In the genomic region with DNA sequence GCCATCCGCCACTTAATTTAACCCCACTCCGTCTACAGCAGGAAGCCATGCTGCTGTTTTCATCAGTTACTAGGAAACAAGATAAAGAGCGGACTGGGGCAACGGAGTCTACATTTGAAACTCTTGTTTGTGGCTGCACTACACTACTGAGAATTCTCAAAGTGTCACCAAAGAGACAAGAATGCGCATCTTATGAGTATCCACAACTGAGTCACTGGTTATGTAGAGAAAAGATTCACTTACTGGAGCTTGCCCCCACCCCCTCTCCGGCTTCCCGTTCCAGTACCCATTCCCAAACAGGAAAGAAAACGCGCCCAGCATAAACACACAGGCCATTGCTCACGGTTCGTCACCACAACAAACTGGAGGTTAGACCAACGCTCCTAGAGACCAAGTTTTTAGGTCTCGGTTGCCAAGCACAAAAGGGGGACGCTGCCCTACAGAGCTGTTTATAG, we compare ENCODE assay signal across 9 mouse cellular contexts. TPM values are rescaled to one million over a fixed set of nuclear protein-coding genes. Genes with fewer than 3 reads are reported as not detected.
DNase-seq lines count a peak whose midpoint lies in the region; ATAC-seq and TF ChIP-seq lines count a peak whose summit lies in the region.
"Had no signal": no experiment of that assay in that cellular context is flagged by ENCODE, and none has a peak within 500 bp of the region (broad histone marks: within the 10 kb centered on the region; RNA-seq: fewer than 3 reads in every experiment).

No protein-coding gene starts in this region.

- peak overlapping the region; percentile 96 for H3K4me3 ChIP-seq in gastrocnemius, adult 2 months
- H3K4me3 ChIP-seq in embryonic facial prominence, embryonic 13.5 days: peak overlapping the region; percentile 94
- H3K4me3 ChIP-seq in limb, embryonic 10.5 days: peak overlapping the region; percentile 98
- peak overlapping the region; percentile 96 for H3K4me3 ChIP-seq in midbrain, embryonic 10.5 days

- H3K4me1 ChIP-seq in embryonic facial prominence, embryonic 13.5 days: peaks cover 26% of the 10 kb centered on the region
- peaks cover 14% of the 10 kb centered on the region; the same call in 1 of the 2 replicates for H3K4me1 ChIP-seq in limb, embryonic 10.5 days
- peaks cover 26% of the 10 kb centered on the region for H3K4me1 ChIP-seq in midbrain, embryonic 10.5 days

- H3K9ac ChIP-seq in embryonic facial prominence, embryonic 13.5 days: peak overlapping the region; percentile 96

- no peaks in the 10 kb centered on the region for H3K9me3 ChIP-seq in embryonic facial prominence, embryonic 13.5 days
- H3K9me3 ChIP-seq in limb, embryonic 10.5 days (replicated peaks): no peaks in the 10 kb centered on the region
- no peaks in the 10 kb centered on the region for H3K9me3 ChIP-seq in midbrain, embryonic 10.5 days (replicated peaks)

- H3K27me3 ChIP-seq in embryonic facial prominence, embryonic 13.5 days: no peaks in the 10 kb centered on the region
- no peaks in the 10 kb centered on the region for H3K27me3 ChIP-seq in limb, embryonic 10.5 days (ENCODE audit: low read depth, poor library complexity, severe bottlenecking)
- H3K27me3 ChIP-seq in midbrain, embryonic 10.5 days (ENCODE audit: low read depth, poor library complexity, severe bottlenecking): no peaks in the 10 kb centered on the region

- peak overlapping the region; percentile 72 for H3K4me2 ChIP-seq in embryonic facial prominence, embryonic 13.5 days

- intact Hi-C loops in gastrocnemius, adult 2 months (cut with DNase I): no loop called here
- intact Hi-C loops in gastrocnemius, postnatal 14 days (cut with DNase I; ENCODE audit: low total_unique reads): no loop called here
- intact Hi-C loops in heart, postnatal 36 days (cut with DNase I): no loop called here

- ATAC-seq in embryonic facial prominence, embryonic 13.5 days (ENCODE audit: insufficient number of reproducible peaks, insufficient read depth, low FRiP score, low TSS enrichment, low read depth): no peak

- WGBS in embryonic facial prominence, embryonic 13.5 days: 3% methylated on average over 14 of the region's 14 CpGs
- WGBS in limb, embryonic 10.5 days: 4% methylated on average over 14 of the region's 14 CpGs
- 2% methylated on average over 14 of the region's 14 CpGs for WGBS in midbrain, embryonic 10.5 days

- no peak for TF ChIP-seq CTCF in gastrocnemius, adult 2 months (IDR thresholded peaks at IDR 0.05)

- peak overlapping the region; percentile 93 for H3K27ac ChIP-seq in gastrocnemius, adult 2 months
- H3K27ac ChIP-seq in embryonic facial prominence, embryonic 13.5 days: peak overlapping the region; percentile 89
- H3K27ac ChIP-seq in limb, embryonic 10.5 days: peak overlapping the region; percentile 98
- peak overlapping the region; percentile 98 for H3K27ac ChIP-seq in midbrain, embryonic 10.5 days (replicated peaks)

- peak; percentile 39 for DNase-seq in gastrocnemius, adult 2 months
- DNase-seq in gastrocnemius, postnatal 14 days: no peak
- DNase-seq in Muller cell, postnatal 12 days (ENCODE audit: inconsistent ontology term): peak; percentile 84
- DNase-seq in heart, postnatal 36 days: peak; percentile 55 to 60
- peak; percentile 45 for DNase-seq in limb, embryonic 10.5 days (ENCODE audit: low spot score)
- peak; percentile 45 for DNase-seq in midbrain, embryonic 10.5 days (ENCODE audit: low spot score)
- DNase-seq in yolk sac, embryonic 10.5 days (ENCODE audit: low spot score): peak; percentile 38

- H3K36me3 ChIP-seq in embryonic facial prominence, embryonic 13.5 days: no peaks in the 10 kb centered on the region
- H3K36me3 ChIP-seq in limb, embryonic 10.5 days: no peaks in the 10 kb centered on the region
- no peaks in the 10 kb centered on the region for H3K36me3 ChIP-seq in midbrain, embryonic 10.5 days

RNA-seq across cellular contexts. Expression of a gene that starts 1.4 kb away (rescaled TPM):
- 10 to 100 TPM; 67.2 to 73.7 TPM for total RNA-seq in gastrocnemius, adult 2 months (2021)
- 10 to 100 TPM; 45.8 to 71.0 TPM for total RNA-seq in gastrocnemius, postnatal 14 days (2021)
- polyA plus RNA-seq in embryonic facial prominence, embryonic 13.5 days (2015; fragmentation: Nextera tagmentation; extraction: Ambion mirVana): 11.6 and 13.8 TPM in 2 replicates
- 100 to 1,000 TPM; 100 to 114 TPM for total RNA-seq in heart, postnatal 36 days (2021)
- 8.7 and 10.6 TPM in 2 replicates for polyA plus RNA-seq in limb, embryonic 10.5 days (2016; fragmentation: Nextera tagmentation; extraction: Ambion mirVana)
- polyA plus RNA-seq in midbrain, embryonic 10.5 days (2016; fragmentation: Nextera tagmentation; extraction: Ambion mirVana): 9.9 and 10.8 TPM in 2 replicates

RNA-seq across cellular contexts. Expression of a gene that starts 19.3 kb away (rescaled TPM):
- total RNA-seq in gastrocnemius, adult 2 months (2021): 1 to 10 TPM; 6.4 to 8.6 TPM
- total RNA-seq in gastrocnemius, postnatal 14 days (2021): 1 to 10 TPM; 3.7 to 7.1 TPM
- polyA plus RNA-seq in embryonic facial prominence, embryonic 13.5 days (2015; fragmentation: Nextera tagmentation; extraction: Ambion mirVana): 30.9 and 32.9 TPM in 2 replicates
- 1 to 10 TPM; 6.5 to 9.2 TPM for total RNA-seq in heart, postnatal 36 days (2021)
- 37.9 and 42.1 TPM in 2 replicates for polyA plus RNA-seq in limb, embryonic 10.5 days (2016; fragmentation: Nextera tagmentation; extraction: Ambion mirVana)
- polyA plus RNA-seq in midbrain, embryonic 10.5 days (2016; fragmentation: Nextera tagmentation; extraction: Ambion mirVana): 34.8 and 40.8 TPM in 2 replicates

RNA-seq across cellular contexts. Expression of a gene that starts 19.4 kb away (rescaled TPM):
- total RNA-seq in gastrocnemius, adult 2 months (2021): 1 to 10 TPM; 7.1 to 8.8 TPM
- 10 to 100 TPM in 1 of 2 experiments, 1 to 10 TPM in 1; 8.6 to 10.6 TPM for total RNA-seq in gastrocnemius, postnatal 14 days (2021)
- 19.6 and 22.2 TPM in 2 replicates for polyA plus RNA-seq in embryonic facial prominence, embryonic 13.5 days (2015; fragmentation: Nextera tagmentation; extraction: Ambion mirVana)
- total RNA-seq in heart, postnatal 36 days (2021): 10 to 100 TPM; 12.4 to 14.0 TPM
- 21.4 and 23.6 TPM in 2 replicates for polyA plus RNA-seq in limb, embryonic 10.5 days (2016; fragmentation: Nextera tagmentation; extraction: Ambion mirVana)
- polyA plus RNA-seq in midbrain, embryonic 10.5 days (2016; fragmentation: Nextera tagmentation; extraction: Ambion mirVana): 21.1 and 23.3 TPM in 2 replicates

RNA-seq across cellular contexts. Expression of a gene that starts 19.5 kb away (rescaled TPM):
- under 1 TPM; 0.46 to 0.47 TPM for total RNA-seq in gastrocnemius, adult 2 months (2021)
- total RNA-seq in gastrocnemius, postnatal 14 days (2021): under 1 TPM in 1 of 2 experiments, not detected in 1; 0.11 TPM
- polyA plus RNA-seq in embryonic facial prominence, embryonic 13.5 days (2015; fragmentation: Nextera tagmentation; extraction: Ambion mirVana): 0.24 and 0.91 TPM in 2 replicates
- total RNA-seq in heart, postnatal 36 days (2021): not detected
- polyA plus RNA-seq in limb, embryonic 10.5 days (2016; fragmentation: Nextera tagmentation; extraction: Ambion mirVana): 0.18 and 0.26 TPM in 2 replicates
- polyA plus RNA-seq in midbrain, embryonic 10.5 days (2016; fragmentation: Nextera tagmentation; extraction: Ambion mirVana): 0.22 TPM in 2 replicates
- total RNA-seq: neutrophil, adult 5-6 weeks had no signal

RNA-seq across cellular contexts. Expression of a gene that starts 42.5 kb away (rescaled TPM):
- total RNA-seq in gastrocnemius, adult 2 months (2021): under 1 TPM; 0.23 to 0.73 TPM
- total RNA-seq in gastrocnemius, postnatal 14 days (2021): under 1 TPM in 1 of 2 experiments, not detected in 1; 0.33 TPM
- polyA plus RNA-seq in embryonic facial prominence, embryonic 13.5 days (2015; fragmentation: Nextera tagmentation; extraction: Ambion mirVana): 0.37 and 0.56 TPM in 2 replicates
- total RNA-seq in heart, postnatal 36 days (2021): not detected
- polyA plus RNA-seq in limb, embryonic 10.5 days (2016; fragmentation: Nextera tagmentation; extraction: Ambion mirVana): 0.11 and 0.15 TPM in 2 replicates
- polyA plus RNA-seq in midbrain, embryonic 10.5 days (2016; fragmentation: Nextera tagmentation; extraction: Ambion mirVana): 0.21 TPM in 1 of 2 replicates, not detected in the other
